Mouse (Mus musculus): ENCODE data around the gene Txk. TPM values are rescaled to one million over a fixed set of nuclear protein-coding genes. Genes with fewer than 3 reads are reported as not detected.

The Txk gene
- total and polyA plus RNA-seq, 3 experiments, result 0.10 to 0.23 TPM; not detected in 1

DNA sequence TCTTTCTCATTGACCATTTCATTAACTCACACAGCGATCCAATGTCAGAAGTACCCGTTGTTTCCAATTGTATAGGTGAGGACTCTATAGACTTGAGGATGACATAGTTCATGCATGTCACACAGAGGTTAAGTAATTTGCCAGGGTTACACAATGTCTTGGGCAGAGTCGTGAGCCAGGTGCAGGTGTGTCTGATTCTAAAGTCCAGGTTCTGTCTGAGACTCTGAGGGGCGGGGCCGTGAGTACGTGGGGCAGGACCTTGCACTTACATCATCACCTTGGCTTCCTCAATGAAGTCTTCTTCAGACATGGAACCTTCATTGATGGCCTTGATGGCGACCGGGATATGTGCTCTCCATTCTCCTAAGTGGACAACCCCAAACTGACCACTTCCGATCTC, 42.6 kb downstream of the Txk start:
- TF ChIP-seq POLR2AphosphoS5 (IDR thresholded peaks at IDR 0.05; ENCODE audit: borderline replicate concordance, low read depth, low read length) (no peak), POLR2A (IDR thresholded peaks at IDR 0.05; ENCODE audit: control insufficient read depth in 1 of 2, insufficient read depth in 1 of 2, low read depth in 1 of 2, low read length in 2 of 2, poor library complexity in 1 of 2) (no peak), MAX (IDR thresholded peaks at IDR 0.05; ENCODE audit: low read length) (no peak), TBP (IDR thresholded peaks at IDR 0.05; ENCODE audit: low read depth, low read length) (no peak), E2F4 (IDR thresholded peaks at IDR 0.05; ENCODE audit: borderline replicate concordance, low read depth, low read length) (no peak), ZKSCAN1 (IDR thresholded peaks at IDR 0.05; ENCODE audit: low read depth, low read length) (no peak), TAL1 (IDR thresholded peaks at IDR 0.05; ENCODE audit: low read length) (no peak), MYC (IDR thresholded peaks at IDR 0.05; ENCODE audit: low read depth, low read length) (no peak), USF2 (IDR thresholded peaks at IDR 0.05; ENCODE audit: borderline replicate concordance in 1 of 2, insufficient read depth in 1 of 2, low read depth in 1 of 2, low read length in 2 of 2) (no peak), USF1 (IDR thresholded peaks at IDR 0.05; ENCODE audit: low read depth, low read length) (no peak), CTCF (IDR thresholded peaks at IDR 0.05 in 2 of 3, conservative IDR thresholded peaks at IDR 0.05 in 1 of 3; ENCODE audit: control insufficient read depth in 1 of 3, insufficient read depth in 1 of 3, low read depth in 2 of 3, low read length in 3 of 3, poor library complexity in 1 of 3, severe bottlenecking in 1 of 3) (no peak), UBTF (IDR thresholded peaks at IDR 0.05; ENCODE audit: borderline replicate concordance, insufficient read depth, low read depth, low read length) (no peak)
- Histone ChIP-seq H3K9me3 (replicated peaks; ENCODE audit: insufficient read depth, low read length) (no peaks in the 10 kb centered on the region), H3K27me3 (ENCODE audit: control insufficient read depth in 1 of 2, insufficient read depth in 2 of 2, low read length in 2 of 2) (no peaks in the 10 kb centered on the region), H3K27ac (ENCODE audit: control insufficient read depth, low read depth, low read length) (no peak overlapping the region), H3K4me1 (ENCODE audit: control insufficient read depth in 1 of 2, insufficient read depth in 2 of 2, low read length in 2 of 2) (no peaks in the 10 kb centered on the region), H3K36me3 (ENCODE audit: control insufficient read depth in 1 of 2, insufficient read depth in 2 of 2, low read length in 2 of 2) (peaks cover 0 to 3% of the 10 kb centered on the region in 2 experiments; a peak in 1 of 4 replicates), H3K79me2 (ENCODE audit: control insufficient read depth, insufficient read depth, low read length, poor library complexity) (no peaks in the 10 kb centered on the region), H3K4me3 (ENCODE audit: control insufficient read depth in 1 of 2, insufficient read depth in 1 of 2, low read depth in 2 of 2, low read length in 2 of 2) (no peak overlapping the region), H3K9ac (ENCODE audit: control insufficient read depth, low read depth, low read length, poor library complexity, severe bottlenecking) (no peak overlapping the region)
- DNase-seq (ENCODE audit: low read depth, low spot score), result no peak

DNA sequence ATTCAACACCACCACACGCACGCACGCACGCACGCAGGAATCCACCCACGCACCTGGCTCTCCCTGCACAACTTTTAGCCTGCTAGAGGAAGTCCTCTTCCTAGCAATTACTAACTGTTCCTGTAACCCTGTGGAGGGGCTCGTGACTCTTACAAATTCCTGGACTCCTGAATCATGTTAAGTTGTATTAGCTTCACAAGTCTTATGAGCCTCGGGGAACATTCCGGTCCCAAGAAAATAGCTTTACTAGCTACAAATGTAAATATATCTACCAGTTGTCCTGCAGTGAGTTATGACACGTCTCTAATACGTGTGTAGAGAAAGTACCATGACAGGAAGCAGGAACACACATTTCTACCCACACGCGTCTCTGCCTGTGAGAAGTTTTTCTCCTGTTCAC, 43.1 kb downstream of the Txk start:
- no peaks in the 10 kb centered on the region for H3K79me2 ChIP-seq (ENCODE audit: control insufficient read depth, insufficient read depth, low read length, poor library complexity)
- TF ChIP-seq USF1 (IDR thresholded peaks at IDR 0.05; ENCODE audit: low read depth, low read length) (no peak), E2F4 (IDR thresholded peaks at IDR 0.05; ENCODE audit: borderline replicate concordance, low read depth, low read length) (no peak), UBTF (IDR thresholded peaks at IDR 0.05; ENCODE audit: borderline replicate concordance, insufficient read depth, low read depth, low read length) (no peak), POLR2A (IDR thresholded peaks at IDR 0.05; ENCODE audit: control insufficient read depth in 1 of 2, insufficient read depth in 1 of 2, low read depth in 1 of 2, low read length in 2 of 2, poor library complexity in 1 of 2) (no peak), NELFE (IDR thresholded peaks at IDR 0.05; ENCODE audit: low read depth, low read length) (no peak), SMC3 (IDR thresholded peaks at IDR 0.05; ENCODE audit: low read depth, low read length) (no peak), ZMIZ1 (IDR thresholded peaks at IDR 0.05; ENCODE audit: low read depth, low read length) (no peak), MXI1 (IDR thresholded peaks at IDR 0.05; ENCODE audit: low read depth, low read length) (no peak), JUND (IDR thresholded peaks at IDR 0.05; ENCODE audit: low read depth, low read length) (no peak), EP300 (IDR thresholded peaks at IDR 0.05; ENCODE audit: low read depth in 1 of 2, low read length in 2 of 2) (no peak), SIN3A (IDR thresholded peaks at IDR 0.05; ENCODE audit: low read length) (no peak), RAD21 (IDR thresholded peaks at IDR 0.05; ENCODE audit: low read depth, low read length) (no peak)
- H3K4me1 ChIP-seq (ENCODE audit: control insufficient read depth in 1 of 2, insufficient read depth in 2 of 2, low read length in 2 of 2), result no peaks in the 10 kb centered on the region
- DNase-seq (ENCODE audit: low read depth, low spot score), result no peak
- H3K4me3 ChIP-seq (ENCODE audit: control insufficient read depth in 1 of 2, insufficient read depth in 1 of 2, low read depth in 2 of 2, low read length in 2 of 2), result no peak overlapping the region
- no peak overlapping the region for H3K9ac ChIP-seq (ENCODE audit: control insufficient read depth, low read depth, low read length, poor library complexity, severe bottlenecking)
- no peaks in the 10 kb centered on the region for H3K27me3 ChIP-seq (ENCODE audit: control insufficient read depth in 1 of 2, insufficient read depth in 2 of 2, low read length in 2 of 2)
- H3K27ac ChIP-seq (ENCODE audit: control insufficient read depth, low read depth, low read length), result no peak overlapping the region
- peaks cover 0 to 3% of the 10 kb centered on the region in 2 experiments; a peak in 1 of 4 replicates for H3K36me3 ChIP-seq (ENCODE audit: control insufficient read depth in 1 of 2, insufficient read depth in 2 of 2, low read length in 2 of 2)
- H3K9me3 ChIP-seq (replicated peaks; ENCODE audit: insufficient read depth, low read length), result no peaks in the 10 kb centered on the region
